Mouse (Mus musculus): Measurements from ENCODE around the gene Pabpn1.
"Not testable (repeated sequence)": the region's sequence is repeated elsewhere in the genome, so short reads cannot be mapped to it uniquely, and the experiment has no call there.

Pabpn1 gene

DNA sequence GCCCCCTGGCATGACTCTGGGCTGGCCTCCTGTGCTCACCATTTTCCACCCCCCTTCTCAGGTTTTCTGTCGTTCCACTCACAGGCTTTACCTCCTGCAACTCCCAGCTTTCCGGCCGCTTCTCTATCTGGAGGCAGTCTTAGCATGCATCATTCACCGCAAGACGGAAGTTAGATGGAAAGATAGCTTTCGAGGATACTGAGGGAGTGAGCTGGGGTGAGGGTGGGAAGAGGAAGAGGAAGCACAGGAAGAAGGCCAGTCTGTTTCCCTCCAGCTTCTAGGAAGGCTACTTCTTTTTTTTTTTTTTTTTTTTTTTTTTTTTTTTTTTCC is 44.5 kb downstream of the Pabpn1 start:
- no peak for DNase-seq (ENCODE audit: low read depth, low spot score)

DNA sequence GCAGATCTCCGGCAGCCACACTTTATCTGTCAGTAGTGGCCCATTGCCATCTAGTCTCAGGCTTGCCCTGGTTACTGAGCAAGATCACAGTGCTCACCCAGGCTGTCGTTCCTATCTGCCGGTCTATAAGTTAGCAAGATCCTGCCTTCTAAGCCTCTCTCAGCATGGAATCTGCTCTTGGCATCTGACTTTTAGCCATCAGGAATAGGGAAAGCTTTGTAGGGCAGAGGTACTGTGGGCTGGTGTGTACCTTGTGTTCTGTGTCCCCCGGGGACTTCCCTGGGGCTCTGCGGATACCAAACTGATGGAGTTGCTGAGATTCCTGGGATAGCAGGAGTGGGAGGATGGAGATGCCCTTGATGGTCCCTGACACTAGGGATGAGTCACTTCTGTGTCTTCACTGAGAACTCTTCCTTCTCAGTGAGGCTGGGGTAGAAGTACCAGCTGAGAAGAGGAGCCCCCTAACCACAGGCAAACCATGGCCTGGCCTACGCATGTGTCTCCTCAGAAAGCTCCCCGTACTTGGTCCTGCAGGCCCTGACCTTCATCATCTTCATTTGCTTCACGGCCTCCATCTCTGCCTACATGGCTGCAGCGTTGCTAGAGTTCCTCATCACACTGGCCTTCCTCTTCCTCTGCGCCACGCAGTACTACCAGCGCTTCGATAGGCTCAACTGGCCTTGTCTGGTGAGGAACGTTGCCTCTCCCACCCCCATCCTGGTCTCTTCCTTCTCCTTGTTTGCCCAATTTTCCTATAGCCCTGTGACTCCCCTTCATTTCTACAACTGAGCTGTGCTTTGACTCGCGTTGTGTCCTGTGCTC is 45.3 kb downstream of the Pabpn1 start:
- no peak for DNase-seq (ENCODE audit: low read depth, low spot score)

DNA sequence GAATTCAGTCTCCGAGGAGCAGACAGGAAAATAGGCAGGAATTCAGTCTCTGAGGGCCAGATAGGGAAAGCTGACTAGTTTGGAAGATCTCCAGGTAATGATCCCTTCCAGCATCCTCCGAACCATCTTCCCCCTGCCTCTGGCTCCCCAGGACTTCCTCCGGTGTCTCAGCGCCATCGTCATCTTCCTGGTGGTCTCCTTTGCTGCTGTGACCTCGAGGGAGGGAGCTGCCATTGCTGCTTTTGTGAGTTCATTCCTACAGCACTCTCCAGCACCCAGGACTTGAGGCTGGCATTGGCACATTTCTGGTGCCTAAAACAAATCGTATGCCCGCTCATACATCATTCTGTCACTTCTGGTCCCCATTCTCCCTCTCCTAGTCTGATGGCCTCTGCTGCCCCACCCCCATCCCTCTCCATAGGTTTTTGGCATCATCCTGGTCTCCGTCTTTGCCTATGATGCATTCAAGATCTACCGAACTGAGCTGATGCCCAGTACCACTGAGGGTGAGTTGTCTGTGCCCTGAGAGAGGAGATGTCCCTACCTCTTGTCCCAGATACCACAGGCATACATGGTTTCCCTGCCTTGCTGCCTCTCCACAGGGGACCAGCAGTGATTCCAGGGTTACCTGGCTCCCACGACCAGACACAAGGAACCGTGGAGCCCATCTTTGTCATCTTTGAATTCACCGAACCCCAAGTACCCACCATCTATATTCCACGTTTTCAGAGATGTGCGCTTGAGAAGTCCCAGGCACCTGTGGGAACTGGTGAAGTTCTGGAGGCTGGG is 46.3 kb downstream of the Pabpn1 start:
- DNase-seq (ENCODE audit: low read depth, low spot score) = no peak

DNA sequence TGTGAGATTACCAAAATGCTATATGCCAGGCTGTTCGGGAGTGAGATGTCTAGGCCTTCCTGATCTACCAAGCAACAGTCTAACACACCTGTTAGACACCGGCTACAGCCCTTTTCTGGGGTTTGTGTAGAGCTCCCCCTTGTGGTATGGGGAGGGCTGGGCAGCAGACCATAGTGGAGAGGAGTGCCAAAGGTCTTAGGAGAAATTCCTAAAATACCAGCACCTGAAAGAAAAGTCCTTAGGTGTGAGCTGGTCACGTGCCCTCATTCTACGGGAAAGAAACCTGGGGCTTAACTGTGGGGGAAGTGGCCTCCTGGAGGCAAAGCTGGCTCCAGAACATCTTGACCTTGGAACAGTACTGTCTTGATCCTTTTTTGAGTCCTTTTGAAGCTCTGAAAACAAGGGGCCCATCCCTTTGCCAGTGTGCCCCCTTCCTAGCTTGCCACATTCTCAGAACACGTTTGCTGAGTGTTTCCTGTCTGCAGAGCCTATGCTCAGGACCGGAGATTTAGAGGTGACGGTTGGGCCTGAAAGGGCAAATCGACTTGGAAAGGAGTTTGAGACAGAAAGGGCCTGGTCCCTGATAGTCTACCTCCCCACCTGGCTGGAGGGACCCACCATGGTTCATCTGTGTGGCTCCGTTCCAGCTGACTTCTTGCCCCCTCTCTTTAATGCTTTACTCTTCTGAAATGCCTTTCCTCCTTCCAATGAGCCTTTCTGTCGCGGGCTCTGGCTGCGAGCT is 47.3 kb downstream of the Pabpn1 start:
- peak; percentile 80 for DNase-seq (ENCODE audit: low read depth, low spot score)

DNA sequence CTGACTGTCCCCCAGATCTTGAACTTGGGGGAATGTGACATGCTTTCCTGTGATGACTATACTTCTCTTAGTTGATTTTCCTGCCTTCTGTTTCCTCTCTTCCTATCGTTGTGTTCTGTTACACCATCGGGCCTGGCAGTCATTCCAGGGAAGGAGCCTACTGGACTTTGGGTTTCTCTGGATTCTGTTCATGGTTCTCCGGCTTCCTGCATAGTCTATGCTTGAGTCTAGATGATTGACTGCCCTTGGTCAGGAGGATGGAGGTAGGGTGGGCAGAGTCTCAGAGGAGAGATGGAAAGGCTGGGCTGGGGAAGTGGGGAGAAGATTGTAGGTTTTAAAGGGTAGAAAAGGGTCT is 47.9 kb downstream of the Pabpn1 start:
- DNase-seq (ENCODE audit: low read depth, low spot score) = no peak

DNA sequence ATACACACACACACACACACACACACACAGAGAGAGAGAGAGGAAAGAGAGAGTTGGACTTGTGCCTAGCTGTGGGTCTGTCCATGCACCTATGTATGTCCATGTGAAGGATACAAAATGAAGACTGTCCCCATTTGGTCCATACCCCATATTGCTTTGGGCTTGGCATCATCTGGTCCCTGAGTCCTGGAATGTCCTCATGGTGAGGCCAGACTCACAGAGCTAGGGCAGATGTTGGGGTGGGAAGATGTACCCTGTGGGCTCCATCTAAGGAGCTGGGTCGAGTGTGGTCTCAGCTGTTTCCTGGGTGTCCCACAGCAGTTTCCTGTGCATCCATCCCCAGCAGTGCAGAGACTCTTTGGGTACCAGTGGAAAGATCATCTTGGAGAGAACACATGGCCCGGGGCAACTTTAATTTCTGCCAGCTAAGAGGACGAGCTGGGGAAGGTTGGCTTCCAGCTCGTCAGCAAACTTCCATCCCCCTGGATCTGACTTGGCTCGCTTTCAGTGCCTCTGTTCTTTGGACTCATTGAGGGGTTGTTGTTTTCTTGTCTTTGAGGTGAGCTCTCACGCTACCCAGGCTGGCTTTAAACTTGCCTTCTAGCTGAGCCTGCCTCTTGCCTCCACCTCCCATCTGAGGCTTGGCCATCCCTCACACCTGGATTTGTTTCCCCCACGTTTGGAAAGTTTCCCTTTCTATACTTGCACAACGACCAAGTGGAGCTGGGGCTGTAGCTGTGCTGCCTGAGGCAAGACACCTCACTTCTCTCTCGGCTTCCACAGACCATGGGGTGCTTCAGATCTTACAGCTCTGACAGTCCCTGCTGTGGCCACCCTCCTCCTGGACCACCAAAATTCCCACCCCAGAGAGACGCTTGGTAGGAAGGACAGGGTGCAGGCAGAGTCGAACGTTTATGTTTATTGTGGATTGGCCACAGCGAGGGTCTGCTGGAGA is 49.0 kb downstream of the Pabpn1 start:
- DNase-seq (ENCODE audit: low read depth, low spot score) = no peak

DNA sequence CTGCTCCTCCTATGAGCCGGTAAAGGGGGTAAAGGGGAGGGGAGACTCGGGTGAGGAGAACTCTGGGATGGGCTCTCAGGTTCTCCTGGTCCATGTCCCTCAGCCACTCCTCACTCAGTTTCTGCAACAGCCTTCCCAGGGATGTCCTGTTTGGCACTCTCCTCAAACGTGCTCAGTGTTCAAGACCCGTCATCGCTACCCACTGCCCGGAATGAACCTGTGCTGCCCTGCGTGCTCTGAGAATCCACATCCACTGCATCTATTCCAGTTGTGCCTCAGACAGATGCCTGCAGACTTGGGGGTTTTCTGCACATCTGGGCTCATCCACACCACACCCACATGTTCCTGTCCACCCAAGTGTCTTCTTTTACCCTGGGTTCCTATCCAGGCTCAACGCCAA is 50.2 kb downstream of the Pabpn1 start:
- DNase-seq (ENCODE audit: low read depth, low spot score) = no peak

DNA sequence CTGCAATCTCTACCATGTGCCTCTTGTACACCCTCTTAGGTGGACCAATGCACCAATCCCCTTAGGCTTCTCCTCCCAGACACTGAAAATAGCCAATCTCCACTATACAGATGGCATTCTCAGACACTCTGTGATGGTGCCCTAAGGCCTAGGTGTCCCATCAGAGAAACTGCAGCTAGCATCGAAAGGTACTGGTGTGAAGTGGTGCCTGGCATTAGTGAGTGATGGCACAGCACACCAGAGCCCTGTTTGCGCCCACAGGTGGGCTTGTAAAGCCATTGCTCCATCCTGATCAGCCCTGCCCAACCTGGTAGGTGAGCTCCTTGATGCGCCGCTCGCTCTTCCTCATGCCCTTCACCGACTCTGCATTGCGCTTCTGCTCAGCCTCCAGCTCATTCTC is 51.7 kb downstream of the Pabpn1 start:
- no peak for DNase-seq (ENCODE audit: low read depth, low spot score)

DNA sequence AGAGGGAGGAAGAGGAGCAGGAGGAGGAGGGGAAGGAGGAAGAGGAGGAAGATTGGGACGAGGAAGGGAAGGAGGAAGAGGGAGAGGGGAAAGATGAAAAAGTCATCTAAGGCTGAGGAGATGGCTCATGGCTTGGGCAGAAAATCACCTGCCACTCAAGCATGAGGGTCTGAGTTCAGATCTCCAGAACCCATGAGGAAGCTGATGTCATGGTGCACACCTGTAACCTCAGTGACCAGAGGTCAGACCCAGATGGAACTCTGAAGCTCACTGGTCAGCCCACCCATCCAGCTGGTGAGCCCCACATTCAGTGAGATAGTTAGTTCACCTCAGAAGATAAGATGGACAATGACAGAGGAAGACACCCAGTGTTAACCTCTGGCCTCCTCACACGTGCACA is 52.6 kb downstream of the Pabpn1 start:
- DNase-seq (ENCODE audit: low read depth, low spot score) = no peak

DNA sequence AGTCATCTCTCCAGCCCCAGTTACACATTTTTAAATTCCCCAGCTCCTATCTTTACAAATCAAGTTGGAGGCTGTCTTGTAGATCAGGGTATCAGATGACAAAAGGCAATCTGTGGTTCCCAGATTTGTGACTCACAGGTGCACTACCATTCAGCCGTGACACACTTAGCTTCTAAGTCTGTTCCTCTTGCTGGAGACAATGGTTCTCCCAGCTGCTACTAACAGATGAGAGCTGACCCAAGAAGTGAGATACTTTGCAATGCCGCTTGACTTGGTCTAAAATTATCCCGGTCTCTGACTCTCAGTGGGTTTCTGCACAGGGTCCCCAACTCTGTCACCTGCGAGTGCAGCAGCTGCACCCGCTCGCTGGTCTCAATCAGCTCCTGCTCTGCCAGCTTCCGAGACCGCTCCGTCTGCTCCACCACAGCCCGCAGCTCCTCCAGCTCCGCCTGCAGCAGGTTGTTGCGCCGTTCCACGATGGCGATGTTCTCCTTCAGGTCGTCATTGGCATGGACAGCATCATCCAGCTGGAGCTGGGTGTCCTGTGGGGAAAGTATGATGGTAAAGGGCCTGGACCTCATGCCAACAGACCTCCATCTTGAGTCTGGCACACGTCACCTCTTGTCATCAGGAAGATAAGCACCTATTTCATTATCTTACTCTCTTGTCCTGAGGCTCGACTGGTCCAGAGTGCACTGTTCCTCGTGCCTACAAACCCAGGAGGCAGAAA is 53.8 kb downstream of the Pabpn1 start:
- no peak for DNase-seq (ENCODE audit: low read depth, low spot score)

DNA sequence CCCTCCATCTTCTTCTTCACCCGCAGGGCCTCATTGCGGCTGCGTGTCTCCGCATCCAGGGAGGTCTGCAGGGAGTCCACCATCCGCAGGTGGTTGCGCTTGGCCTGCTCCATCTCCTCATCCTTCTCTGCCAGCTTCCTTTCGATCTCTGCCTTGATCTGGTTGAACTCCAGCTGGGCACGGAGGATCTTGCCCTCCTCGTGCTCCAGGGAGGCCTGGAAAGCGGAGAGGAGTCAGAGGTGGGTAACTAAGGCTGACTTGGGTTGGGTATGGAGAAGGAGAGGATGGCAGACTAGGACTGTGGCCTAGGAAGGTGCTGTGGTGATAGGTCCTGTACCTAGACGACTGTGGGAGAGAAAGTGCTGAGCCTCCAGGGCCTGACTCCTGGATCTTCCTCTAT is 54.7 kb downstream of the Pabpn1 start:
- not testable (repeated sequence) for DNase-seq (ENCODE audit: low read depth, low spot score)

Data from forelimb bud, embryonic 11.5 days (tissue).